Mouse (Mus musculus): ENCODE data around the gene Mlph. TPM values are rescaled to one million over a fixed set of nuclear protein-coding genes. Genes with fewer than 3 reads are reported as not detected.

Gene Mlph
- polyA plus RNA-seq, 1 experiment from 2014 or later = 0.13 TPM

DNA sequence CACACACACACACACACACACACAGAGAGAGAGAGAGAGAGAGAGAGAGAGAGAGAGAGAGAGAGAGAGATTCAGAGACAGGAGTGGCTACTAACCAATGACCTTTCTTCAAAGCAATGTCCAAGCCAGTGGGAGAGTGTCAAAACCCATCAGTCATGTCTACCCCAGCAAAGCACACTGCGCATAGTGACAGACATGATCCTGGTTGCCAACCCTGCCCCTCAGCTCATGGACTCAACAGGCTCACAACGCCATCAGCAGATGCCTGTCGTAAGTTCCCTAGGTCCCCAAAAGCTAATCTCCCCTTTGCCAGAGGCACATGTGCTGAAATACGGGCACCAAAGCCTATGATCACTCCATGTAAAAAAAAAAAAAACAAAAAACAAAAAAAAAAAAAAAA is 18.6 kb upstream of the Mlph start:
- WGBS = 83% methylated on average over 4 of the region's 4 CpGs
- H3K27me3 ChIP-seq (ENCODE audit: control insufficient read depth, insufficient read depth, low read length) = no peaks in the 10 kb centered on the region
- H3K9me3 ChIP-seq (ENCODE audit: control insufficient read depth, low read length) = 0 out of 2 replicates have a peak, but pooled peaks cover 3% of the 10 kb centered on the region
- no peak for DNase-seq (ENCODE audit: low spot score)
- H3K9ac ChIP-seq = no peak overlapping the region
- no peak overlapping the region for H3K4me3 ChIP-seq (replicated peaks; ENCODE audit: low read length)
- H3K4me1 ChIP-seq (replicated peaks; ENCODE audit: control insufficient read depth, insufficient read depth, low read length) = 0 out of 2 replicates have a peak, but pooled peaks cover 3% of the 10 kb centered on the region
- ATAC-seq (ENCODE audit: low FRiP score) = no peak
- H3K4me2 ChIP-seq (replicated peaks) = no peak overlapping the region
- no peaks in the 10 kb centered on the region for H3K36me3 ChIP-seq (replicated peaks; ENCODE audit: control insufficient read depth, insufficient read depth)
- no peak overlapping the region for H3K27ac ChIP-seq

DNA sequence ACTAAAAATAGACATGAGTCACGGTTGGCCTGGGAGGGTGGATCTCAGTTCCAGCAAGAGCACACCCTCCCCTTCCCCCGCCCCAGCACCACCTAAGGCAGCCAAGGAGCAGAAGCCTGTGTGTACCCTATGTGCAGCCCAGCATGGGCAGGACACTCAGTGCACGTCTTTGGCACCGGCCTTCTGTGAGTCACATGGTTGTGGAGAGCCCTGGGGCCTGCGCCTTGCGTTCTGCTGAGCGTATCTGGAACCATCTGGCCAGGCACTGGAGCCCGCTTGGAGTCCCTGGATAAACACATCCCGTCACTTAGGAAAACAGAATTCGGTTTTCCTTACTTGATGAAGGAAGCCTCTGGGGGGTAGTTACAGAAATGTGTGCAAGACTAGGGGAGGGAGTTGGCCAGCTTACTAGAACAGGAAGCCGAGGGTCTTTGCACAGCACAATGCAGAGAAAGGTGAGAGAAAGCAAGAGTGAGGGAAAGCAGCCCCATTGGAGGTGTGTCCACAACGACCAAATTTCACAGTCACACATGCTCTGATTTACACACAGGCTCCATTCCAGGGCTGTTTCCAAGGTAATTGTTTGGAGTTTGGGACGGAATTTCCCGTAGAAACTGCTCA is 18.0 kb upstream of the Mlph start:
- H3K4me2 ChIP-seq (replicated peaks) = no peak overlapping the region
- H3K9me3 ChIP-seq (ENCODE audit: control insufficient read depth, low read length) = no peaks in the 10 kb centered on the region
- no peaks in the 10 kb centered on the region for H3K36me3 ChIP-seq (replicated peaks; ENCODE audit: control insufficient read depth, insufficient read depth)
- no peak overlapping the region for H3K4me3 ChIP-seq (replicated peaks; ENCODE audit: low read length)
- H3K27ac ChIP-seq = peak overlapping the region; percentile 17; the same call in 1 of the 2 replicates
- ATAC-seq (ENCODE audit: low FRiP score) (no peak), DNase-seq (ENCODE audit: low spot score) (peak; percentile 49)
- H3K9ac ChIP-seq = no peak overlapping the region
- 52% methylated on average over 14 of the region's 14 CpGs for WGBS
- no peaks in the 10 kb centered on the region for H3K27me3 ChIP-seq (ENCODE audit: control insufficient read depth, insufficient read depth, low read length)
- 0 out of 2 replicates have a peak, but pooled peaks cover 3% of the 10 kb centered on the region for H3K4me1 ChIP-seq (replicated peaks; ENCODE audit: control insufficient read depth, insufficient read depth, low read length)

DNA sequence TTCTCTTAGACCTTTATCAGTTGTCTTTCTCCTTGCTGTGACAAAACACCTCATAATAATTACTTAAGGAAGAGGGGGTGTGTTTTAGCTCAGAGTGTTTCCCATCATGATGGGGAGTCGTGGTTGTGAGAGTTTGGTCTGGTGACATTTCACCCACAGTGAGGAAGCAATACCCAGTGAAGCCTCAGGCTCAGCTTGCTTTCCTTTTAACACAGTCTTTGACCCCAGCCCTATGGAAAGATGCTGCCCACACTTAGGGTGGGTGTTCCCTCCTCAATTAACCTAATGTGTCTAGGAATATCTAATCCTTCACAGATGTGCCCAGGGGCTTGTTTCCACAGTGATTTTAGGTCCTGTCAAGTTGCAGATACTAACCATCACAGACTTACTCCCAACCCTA is 16.9 kb upstream of the Mlph start:
- WGBS = 67% methylated on average over 1 of the region's 1 CpGs
- H3K36me3 ChIP-seq (replicated peaks; ENCODE audit: control insufficient read depth, insufficient read depth) = no peaks in the 10 kb centered on the region
- H3K4me1 ChIP-seq (replicated peaks; ENCODE audit: control insufficient read depth, insufficient read depth, low read length) = 0 out of 2 replicates have a peak, but pooled peaks cover 3% of the 10 kb centered on the region
- DNase-seq (ENCODE audit: low spot score) (no peak), ATAC-seq (ENCODE audit: low FRiP score) (no peak)
- H3K9me3 ChIP-seq (ENCODE audit: control insufficient read depth, low read length) = no peaks in the 10 kb centered on the region
- H3K4me2 ChIP-seq (replicated peaks) = no peak overlapping the region
- no peak overlapping the region for H3K27ac ChIP-seq
- no peak overlapping the region for H3K4me3 ChIP-seq (replicated peaks; ENCODE audit: low read length)
- H3K9ac ChIP-seq = no peak overlapping the region
- no peaks in the 10 kb centered on the region for H3K27me3 ChIP-seq (ENCODE audit: control insufficient read depth, insufficient read depth, low read length)

DNA sequence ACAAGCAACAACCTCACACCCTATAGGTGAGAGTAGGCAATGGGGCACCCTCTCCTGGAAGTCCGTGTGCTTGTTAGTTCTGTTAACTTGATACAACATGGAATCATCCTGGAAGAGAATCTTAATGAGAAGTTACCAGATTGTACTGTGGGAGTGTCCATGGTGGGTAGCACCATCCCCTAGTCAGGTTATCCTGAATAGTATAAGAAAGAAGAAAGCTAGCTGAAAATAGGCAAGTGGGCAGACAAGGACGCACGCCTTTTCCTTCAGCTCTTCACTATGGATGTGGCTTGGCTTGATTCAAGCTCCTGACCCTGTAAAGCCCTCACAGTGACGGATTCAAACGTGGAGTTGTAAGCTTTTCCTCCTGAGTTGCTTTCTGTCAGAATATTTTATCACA is 15.1 kb upstream of the Mlph start:
- H3K4me1 ChIP-seq (replicated peaks; ENCODE audit: control insufficient read depth, insufficient read depth, low read length) = 0 out of 2 replicates have a peak, but pooled peaks cover 6% of the 10 kb centered on the region
- H3K9me3 ChIP-seq (ENCODE audit: control insufficient read depth, low read length) = no peaks in the 10 kb centered on the region
- ATAC-seq (ENCODE audit: low FRiP score) (no peak), DNase-seq (ENCODE audit: low spot score) (no peak)
- no peaks in the 10 kb centered on the region for H3K36me3 ChIP-seq (replicated peaks; ENCODE audit: control insufficient read depth, insufficient read depth)
- H3K27ac ChIP-seq = no peak overlapping the region
- H3K4me2 ChIP-seq (replicated peaks) = no peak overlapping the region
- H3K9ac ChIP-seq = no peak overlapping the region
- H3K27me3 ChIP-seq (ENCODE audit: control insufficient read depth, insufficient read depth, low read length) = no peaks in the 10 kb centered on the region
- 93% methylated on average over 5 of the region's 5 CpGs for WGBS
- no peak overlapping the region for H3K4me3 ChIP-seq (replicated peaks; ENCODE audit: low read length)

DNA sequence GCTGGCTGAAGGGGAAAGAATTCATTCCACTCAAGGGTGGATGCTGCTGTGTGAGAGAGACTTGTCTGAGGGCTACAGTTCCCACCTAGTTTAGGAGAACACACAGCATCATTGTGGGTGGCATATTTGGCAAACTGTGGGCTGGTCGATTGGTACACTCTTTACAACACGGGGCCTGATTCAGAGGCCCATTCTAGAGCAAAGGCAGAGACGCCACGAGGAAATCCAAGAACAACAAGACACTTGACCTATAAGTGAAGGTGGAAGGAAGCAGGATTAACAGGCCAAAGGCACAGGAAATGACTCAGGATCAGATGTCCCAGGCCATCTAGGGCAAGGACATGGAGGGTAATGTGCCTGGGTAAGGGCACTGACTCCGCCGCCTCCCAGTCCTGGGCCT is 14.5 kb upstream of the Mlph start:
- Histone ChIP-seq H3K27ac (no peak overlapping the region), H3K4me3 (replicated peaks; ENCODE audit: low read length) (no peak overlapping the region), H3K36me3 (replicated peaks; ENCODE audit: control insufficient read depth, insufficient read depth) (no peaks in the 10 kb centered on the region), H3K4me1 (replicated peaks; ENCODE audit: control insufficient read depth, insufficient read depth, low read length) (0 out of 2 replicates have a peak, but pooled peaks cover 6% of the 10 kb centered on the region), H3K4me2 (replicated peaks) (no peak overlapping the region), H3K9me3 (ENCODE audit: control insufficient read depth, low read length) (no peaks in the 10 kb centered on the region), H3K27me3 (ENCODE audit: control insufficient read depth, insufficient read depth, low read length) (no peaks in the 10 kb centered on the region), H3K9ac (no peak overlapping the region)
- DNase-seq (ENCODE audit: low spot score) (no peak), ATAC-seq (ENCODE audit: low FRiP score) (no peak)
- WGBS = 85% methylated on average over 6 of the region's 6 CpGs

DNA sequence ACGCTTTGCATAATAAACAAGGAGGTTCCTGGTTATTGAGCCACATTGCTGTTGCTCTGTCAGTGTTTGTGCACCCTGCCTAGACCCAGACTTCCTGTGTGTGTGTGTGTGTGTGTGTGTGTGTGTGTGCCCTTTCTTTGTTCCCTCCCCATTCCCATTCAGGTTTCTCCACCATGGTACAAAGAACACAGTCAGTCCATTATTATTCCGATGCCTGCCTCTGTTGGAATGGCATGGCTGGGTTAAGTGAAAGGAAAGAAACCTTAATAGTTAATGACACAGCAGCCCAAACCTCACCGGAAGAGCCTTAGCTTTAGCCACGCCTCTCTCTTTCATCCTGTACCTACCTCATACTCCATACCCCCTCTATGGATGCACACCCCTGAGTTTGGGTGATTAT is 13.6 kb upstream of the Mlph start:
- no peak overlapping the region for H3K4me2 ChIP-seq (replicated peaks)
- peak; percentile 27; the same call in 1 of the 2 replicates for ATAC-seq (ENCODE audit: low FRiP score)
- H3K9ac ChIP-seq = no peak overlapping the region
- no peak overlapping the region for H3K27ac ChIP-seq
- WGBS = 54% methylated on average over 4 of the region's 4 CpGs
- no peaks in the 10 kb centered on the region for H3K27me3 ChIP-seq (ENCODE audit: control insufficient read depth, insufficient read depth, low read length)
- H3K4me1 ChIP-seq (replicated peaks; ENCODE audit: control insufficient read depth, insufficient read depth, low read length) = 0 out of 2 replicates have a peak, but pooled peaks cover 6% of the 10 kb centered on the region
- no peaks in the 10 kb centered on the region for H3K9me3 ChIP-seq (ENCODE audit: control insufficient read depth, low read length)
- H3K36me3 ChIP-seq (replicated peaks; ENCODE audit: control insufficient read depth, insufficient read depth) = no peaks in the 10 kb centered on the region
- no peak overlapping the region for H3K4me3 ChIP-seq (replicated peaks; ENCODE audit: low read length)
- DNase-seq (ENCODE audit: low spot score) = no peak

DNA sequence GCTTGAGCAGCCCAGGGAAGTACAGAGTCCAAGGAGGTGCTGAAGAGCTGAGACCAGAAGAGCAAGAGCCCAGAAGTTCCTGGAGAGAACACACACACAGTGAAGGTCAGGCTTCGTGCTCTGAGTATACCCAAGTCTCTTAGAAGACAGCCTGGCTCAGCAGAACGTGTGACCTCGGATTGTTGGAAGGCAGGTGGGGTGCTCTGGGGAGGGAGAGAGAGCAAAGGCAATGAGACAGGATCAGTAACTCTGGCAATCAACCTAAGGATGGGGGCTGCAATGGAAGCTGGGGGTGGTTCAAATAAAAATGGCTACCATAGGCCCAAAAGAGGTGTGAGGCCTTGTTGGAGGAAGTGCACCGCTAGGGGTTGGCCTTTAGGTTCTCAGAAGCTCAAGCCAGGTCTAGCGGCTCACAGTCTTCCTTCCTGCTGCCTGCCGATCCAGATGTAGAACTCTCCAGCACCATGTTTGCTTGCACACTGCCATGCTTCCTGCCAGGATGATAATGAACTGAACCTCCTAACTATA is 13.1 kb upstream of the Mlph start:
- Histone ChIP-seq H3K9ac (no peak overlapping the region), H3K27ac (no peak overlapping the region), H3K4me2 (replicated peaks) (no peak overlapping the region), H3K27me3 (ENCODE audit: control insufficient read depth, insufficient read depth, low read length) (no peaks in the 10 kb centered on the region), H3K4me3 (replicated peaks; ENCODE audit: low read length) (no peak overlapping the region), H3K4me1 (replicated peaks; ENCODE audit: control insufficient read depth, insufficient read depth, low read length) (0 out of 2 replicates have a peak, but pooled peaks cover 5% of the 10 kb centered on the region), H3K9me3 (ENCODE audit: control insufficient read depth, low read length) (no peaks in the 10 kb centered on the region), H3K36me3 (replicated peaks; ENCODE audit: control insufficient read depth, insufficient read depth) (no peaks in the 10 kb centered on the region)
- DNase-seq (ENCODE audit: low spot score) = no peak
- WGBS = 89% methylated on average over 6 of the region's 6 CpGs
- ATAC-seq (ENCODE audit: low FRiP score) = 0 out of 2 replicates have a peak, but pooled peaks have one; percentile 14

DNA sequence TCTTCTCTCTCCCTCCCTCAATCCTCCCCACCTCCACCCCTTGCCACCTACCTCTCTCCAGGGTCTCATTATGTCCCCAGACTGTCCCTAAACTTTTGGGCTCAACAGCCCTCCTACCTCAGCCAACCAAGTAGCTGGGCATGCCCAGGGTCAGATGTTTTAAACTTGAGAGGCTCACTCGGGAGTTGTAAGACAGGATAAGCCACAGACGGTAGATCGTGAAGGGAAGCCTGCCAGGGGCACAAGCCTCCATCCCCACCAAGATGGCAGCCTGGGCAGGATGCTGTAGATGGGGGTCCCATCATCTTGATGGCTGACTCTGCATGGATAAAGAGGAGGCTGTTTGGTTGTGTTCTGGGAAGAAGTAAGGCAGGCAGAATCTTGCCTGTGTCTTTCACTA is 12.1 kb upstream of the Mlph start:
- no peak for ATAC-seq (ENCODE audit: low FRiP score)
- no peak for DNase-seq (ENCODE audit: low spot score)
- Histone ChIP-seq H3K36me3 (replicated peaks; ENCODE audit: control insufficient read depth, insufficient read depth) (no peaks in the 10 kb centered on the region), H3K4me2 (replicated peaks) (no peak overlapping the region), H3K9me3 (ENCODE audit: control insufficient read depth, low read length) (no peaks in the 10 kb centered on the region), H3K27me3 (ENCODE audit: control insufficient read depth, insufficient read depth, low read length) (no peaks in the 10 kb centered on the region), H3K4me3 (replicated peaks; ENCODE audit: low read length) (no peak overlapping the region), H3K4me1 (replicated peaks; ENCODE audit: control insufficient read depth, insufficient read depth, low read length) (0 out of 2 replicates have a peak, but pooled peaks cover 4% of the 10 kb centered on the region), H3K9ac (no peak overlapping the region), H3K27ac (no peak overlapping the region)
- 87% methylated on average over 3 of the region's 3 CpGs for WGBS

DNA sequence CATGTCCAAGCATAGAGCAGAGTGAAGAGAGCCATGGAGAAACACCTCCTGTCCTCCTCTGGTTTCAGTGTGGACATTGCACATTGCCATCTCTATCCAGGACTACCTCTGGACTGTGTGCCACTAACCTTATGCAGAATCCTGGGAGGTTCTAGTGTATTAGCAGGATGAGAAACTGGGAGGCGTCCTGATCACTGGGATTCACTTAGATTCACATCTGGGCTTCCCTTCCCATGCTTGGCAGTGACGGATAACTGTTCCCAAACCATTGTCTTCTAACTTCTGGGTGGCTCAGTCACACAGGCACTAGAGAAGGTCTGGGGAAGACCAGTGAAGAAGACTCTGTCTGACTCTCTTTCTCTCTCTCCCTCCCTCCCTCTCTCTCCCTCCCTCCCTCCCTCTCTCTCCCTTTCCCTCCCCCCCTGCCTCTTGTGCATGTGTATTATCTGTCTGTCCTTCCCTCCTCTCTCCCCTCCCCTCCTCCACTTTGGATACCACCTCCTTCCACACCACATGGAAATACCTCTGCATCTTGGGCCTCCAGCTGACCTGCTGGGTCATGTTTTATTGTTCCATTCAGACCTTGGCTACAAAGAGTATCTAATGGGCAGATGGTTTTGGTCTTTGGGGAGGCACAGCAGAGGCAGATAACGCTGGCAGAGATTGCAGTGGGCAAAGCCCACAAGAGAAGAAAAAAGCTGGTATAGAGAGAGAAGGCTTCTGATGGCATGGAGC is 11.5 kb upstream of the Mlph start:
- Histone ChIP-seq H3K9me3 (ENCODE audit: control insufficient read depth, low read length) (no peaks in the 10 kb centered on the region), H3K9ac (no peak overlapping the region), H3K27me3 (ENCODE audit: control insufficient read depth, insufficient read depth, low read length) (no peaks in the 10 kb centered on the region), H3K4me1 (replicated peaks; ENCODE audit: control insufficient read depth, insufficient read depth, low read length) (0 out of 2 replicates have a peak, but pooled peaks cover 4% of the 10 kb centered on the region), H3K36me3 (replicated peaks; ENCODE audit: control insufficient read depth, insufficient read depth) (no peaks in the 10 kb centered on the region), H3K27ac (no peak overlapping the region), H3K4me2 (replicated peaks) (no peak overlapping the region), H3K4me3 (replicated peaks; ENCODE audit: low read length) (no peak overlapping the region)
- 43% methylated on average over 3 of the region's 3 CpGs for WGBS
- DNase-seq (ENCODE audit: low spot score) = no peak
- no peak for ATAC-seq (ENCODE audit: low FRiP score)
